Mouse (Mus musculus): Measurements from ENCODE around the gene Vmn2r99. TPM values are rescaled to one million over a fixed set of nuclear protein-coding genes. Genes with fewer than 3 reads are reported as not detected.

The Vmn2r99 gene
- polyA plus RNA-seq (2015; fragmentation: Nextera tagmentation; extraction: Ambion mirVana): not detected in 2 replicates

- Histone ChIP-seq H3K4me2 (ENCODE audit: low read depth, low read length) (no peak within 1 kb of the TSS), H3K27me3 (ENCODE audit: control insufficient read depth, insufficient read depth, low read depth, low read length) (no peaks in the 10 kb centered on the region), H3K9me3 (ENCODE audit: control insufficient read depth, low read length) (no peaks in the 10 kb centered on the region)
Observed at GRCm38 (mm10) chr17:19361649-19362048, at the start of gene Vmn2r99. Gene Vmn2r99, plus strand, starts transcription at chr17:19361949.

GRCm38 (mm10) chr17:19437623-19438022 lies 75.9 kb downstream of the Vmn2r99 start:
- no peak overlapping the region for H3K9ac ChIP-seq (ENCODE audit: low read length)
- no peak for ATAC-seq (ENCODE audit: low read depth)
- no peak overlapping the region for H3K27ac ChIP-seq (ENCODE audit: low read length)
- 87% methylated on average over 3 of the region's 3 CpGs for WGBS
- H3K4me3 ChIP-seq (ENCODE audit: low read length): no peak overlapping the region
- H3K27me3 ChIP-seq (ENCODE audit: control insufficient read depth, insufficient read depth, low read depth, low read length): no peaks in the 10 kb centered on the region
- no peaks in the 10 kb centered on the region for H3K4me1 ChIP-seq (replicated peaks; ENCODE audit: control insufficient read depth, insufficient read depth, low read length)
- no peak overlapping the region for H3K4me2 ChIP-seq (ENCODE audit: low read depth, low read length)
- no peaks in the 10 kb centered on the region for H3K36me3 ChIP-seq (ENCODE audit: control insufficient read depth, insufficient read depth, low read length)
- H3K9me3 ChIP-seq (ENCODE audit: control insufficient read depth, low read length): peaks cover 5% of the 10 kb centered on the region

More at GRCm38 (mm10) chr17:19361649-19362048, at the start of gene Vmn2r99:
- no peak for ATAC-seq (ENCODE audit: low read depth)
- Histone ChIP-seq H3K9ac (ENCODE audit: low read length) (no peak within 1 kb of the TSS), H3K36me3 (ENCODE audit: control insufficient read depth, insufficient read depth, low read length) (no peaks in the 10 kb centered on the region), H3K27ac (ENCODE audit: low read length) (no peak within 1 kb of the TSS), H3K4me3 (ENCODE audit: low read length) (no peak within 1 kb of the TSS), H3K4me1 (replicated peaks; ENCODE audit: control insufficient read depth, insufficient read depth, low read length) (no peaks in the 10 kb centered on the region)

- WGBS: 89% methylated on average over 1 of the region's 1 CpGs
- no peak overlapping the region for H3K27ac ChIP-seq (ENCODE audit: low read length)
- peaks cover 5% of the 10 kb centered on the region for H3K9me3 ChIP-seq (ENCODE audit: control insufficient read depth, low read length)
- H3K4me3 ChIP-seq (ENCODE audit: low read length): no peak overlapping the region
- ATAC-seq (ENCODE audit: low read depth): no peak
- H3K9ac ChIP-seq (ENCODE audit: low read length): no peak overlapping the region
- no peaks in the 10 kb centered on the region for H3K4me1 ChIP-seq (replicated peaks; ENCODE audit: control insufficient read depth, insufficient read depth, low read length)
- H3K4me2 ChIP-seq (ENCODE audit: low read depth, low read length): no peak overlapping the region
- no peaks in the 10 kb centered on the region for H3K27me3 ChIP-seq (ENCODE audit: control insufficient read depth, insufficient read depth, low read depth, low read length)
- no peaks in the 10 kb centered on the region for H3K36me3 ChIP-seq (ENCODE audit: control insufficient read depth, insufficient read depth, low read length)
Observed at GRCm38 (mm10) chr17:19444932-19445331, 83.2 kb downstream of the Vmn2r99 start.

Other genes with a start within 250 kb of the Vmn2r99 start
- not detected in 2 replicates for gene Vmn2r100, start 142.8 kb downstream of the Vmn2r99 start, polyA plus RNA-seq (2015; fragmentation: Nextera tagmentation; extraction: Ambion mirVana)
- gene Vmn2r101, start 215.3 kb downstream of the Vmn2r99 start, polyA plus RNA-seq (2015; fragmentation: Nextera tagmentation; extraction: Ambion mirVana): not detected in 2 replicates